Mouse (Mus musculus) liver, adult (tissue): Measurements from ENCODE around the gene Rsph10b.

Experiments used
- GATA4 ChIP-seq: IDR thresholded peaks from 2 replicates; pipeline ENCODE4 v1.6.1; 2014; ENCODE audit warnings: mild to moderate bottlenecking, low read length; ENCODE audit not compliant: insufficient replicate concordance

Gene Rsph10b

DNA sequence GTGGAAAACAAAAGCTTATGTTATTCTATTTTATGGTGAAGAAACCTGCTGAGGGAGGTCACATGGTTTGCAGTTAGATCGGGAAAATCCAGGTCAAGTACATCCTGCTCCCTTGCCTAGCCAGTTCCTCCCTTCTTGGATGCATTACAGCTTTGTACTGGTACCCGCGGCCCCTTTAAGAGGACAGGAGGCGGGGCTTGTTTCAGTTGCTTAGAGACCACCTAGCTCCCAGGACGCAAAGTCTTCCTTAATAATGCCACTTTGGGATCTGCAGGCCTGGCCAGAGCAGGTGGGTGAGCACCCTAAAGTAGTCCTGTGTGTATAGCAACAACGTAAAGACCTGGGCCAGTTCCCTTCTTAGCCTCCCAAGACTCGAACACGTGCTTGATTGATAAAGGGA lies at the start of gene Rsph10b:
Gene Rsph10b (plus strand): TSS at position 205 of the 400 bp plus-strand sequence.
- no peak for TF ChIP-seq GATA4

DNA sequence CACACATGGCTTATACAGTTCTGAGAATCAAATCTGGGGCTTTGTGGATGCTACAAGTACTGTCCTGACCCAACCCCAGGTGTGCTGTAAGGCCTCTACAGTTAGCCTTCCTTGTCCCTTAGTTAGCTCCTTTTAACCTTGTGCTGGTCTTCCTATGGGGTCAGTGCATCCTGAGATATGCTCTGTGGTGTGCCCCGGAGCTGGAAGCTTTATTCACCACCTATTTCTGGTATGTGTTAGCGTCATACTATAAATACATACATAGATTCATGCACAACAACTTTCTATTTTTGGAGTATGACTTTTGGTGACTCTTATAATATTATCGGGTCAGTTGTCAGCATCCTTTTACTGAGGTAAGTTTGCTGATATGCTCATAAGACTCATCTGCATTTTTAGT lies 47.6 kb upstream of the Rsph10b start:
- no peak for TF ChIP-seq GATA4

- TF ChIP-seq GATA4 = no peak
Measured at GRCm38 (mm10) chr5:143890741-143891140, 42.1 kb upstream of the Rsph10b start.

GRCm38 (mm10) chr5:143892255-143892886 lies 40.5 kb upstream of the Rsph10b start:
- TF ChIP-seq GATA4 = no peak

- TF ChIP-seq GATA4 = no peak
Measured at GRCm38 (mm10) chr5:143893396-143893795, 39.4 kb upstream of the Rsph10b start.

GRCm38 (mm10) chr5:143897635-143898330 lies 35.1 kb upstream of the Rsph10b start, which contains the start of gene Ankrd61:
TSS of gene Ankrd61 (minus strand) at chr5:143897685.
- no peak for TF ChIP-seq GATA4

- no peak for TF ChIP-seq GATA4
Measured at GRCm38 (mm10) chr5:143902111-143902510, 30.7 kb upstream of the Rsph10b start.

GRCm38 (mm10) chr5:143903813-143904212 lies 29.0 kb upstream of the Rsph10b start:
- TF ChIP-seq GATA4 = no peak

GRCm38 (mm10) chr5:143906429-143906828 lies 26.4 kb upstream of the Rsph10b start:
- no peak for TF ChIP-seq GATA4

DNA sequence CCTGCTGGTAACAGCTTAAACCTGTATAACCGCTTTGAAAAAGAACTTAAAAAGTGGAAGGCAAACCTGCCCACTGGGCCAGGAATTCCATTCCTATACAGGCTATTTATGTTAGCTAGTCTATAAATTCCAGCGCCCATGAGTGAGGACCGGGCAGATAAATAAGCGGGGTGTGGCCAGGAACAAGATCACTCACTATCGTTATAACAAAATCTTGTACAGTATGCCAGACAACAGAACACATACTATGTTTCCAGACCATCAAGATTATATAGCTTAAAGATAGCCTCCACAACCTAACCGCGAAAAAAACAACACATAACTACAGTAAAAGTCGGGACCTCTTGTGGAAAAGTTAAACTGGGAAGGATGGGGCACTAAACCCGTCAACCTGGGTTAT lies 23.9 kb upstream of the Rsph10b start:
- TF ChIP-seq GATA4 = no peak

DNA sequence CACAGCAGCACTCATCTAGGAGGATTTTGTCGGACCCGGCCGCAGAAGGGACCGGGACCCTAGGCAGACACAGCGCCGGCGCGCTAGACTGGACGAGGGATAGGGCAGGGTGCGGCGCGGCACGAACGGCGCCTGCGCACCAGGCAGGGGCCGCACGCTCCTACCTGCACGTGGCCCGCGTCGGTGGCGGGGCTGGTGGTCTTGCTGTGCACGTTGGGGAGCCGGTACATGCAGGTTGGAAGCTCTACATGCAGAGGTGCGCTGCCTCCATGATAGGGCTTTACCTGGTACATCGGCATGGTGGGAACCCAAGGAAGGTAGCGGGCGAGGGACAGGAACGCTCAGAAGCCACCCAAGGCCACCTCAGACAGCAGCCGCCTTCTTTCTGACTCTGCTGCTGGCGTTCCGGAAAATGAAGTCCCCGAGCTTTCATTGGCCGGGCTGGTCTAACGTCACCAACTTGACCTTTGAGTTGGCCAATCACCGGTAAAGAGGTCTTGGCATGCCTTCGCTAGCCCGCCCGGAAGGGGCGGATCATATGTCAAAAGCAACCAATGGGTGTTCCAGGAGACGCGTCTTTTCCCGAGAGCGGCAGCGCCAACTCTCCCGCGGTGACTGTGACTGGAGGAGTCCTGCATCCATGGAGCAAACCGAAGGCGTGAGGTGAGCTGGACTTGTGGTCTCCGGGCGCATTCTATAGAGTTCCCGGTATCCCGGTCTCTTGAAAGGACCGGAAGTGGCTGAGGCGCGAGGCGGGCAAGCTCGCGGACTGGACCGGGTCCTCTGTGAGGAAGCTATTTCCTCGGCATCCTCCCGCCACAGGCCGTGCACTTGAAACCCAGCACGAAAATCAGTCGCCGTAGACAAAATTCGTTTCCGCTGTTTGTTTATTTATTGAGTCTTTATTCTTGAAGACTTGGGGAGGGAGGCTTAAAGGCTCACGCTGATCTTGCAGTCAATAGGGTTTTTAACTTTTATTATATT lies 23.1 kb upstream of the Rsph10b start, which contains the start of the genes Aimp2 and Pms2:
Gene Aimp2 (minus strand): TSS at position 431 of the 984 bp plus-strand sequence.
Gene Pms2 (plus strand): TSS at position 548 of the 984 bp plus-strand sequence.
- no peak for TF ChIP-seq GATA4

DNA sequence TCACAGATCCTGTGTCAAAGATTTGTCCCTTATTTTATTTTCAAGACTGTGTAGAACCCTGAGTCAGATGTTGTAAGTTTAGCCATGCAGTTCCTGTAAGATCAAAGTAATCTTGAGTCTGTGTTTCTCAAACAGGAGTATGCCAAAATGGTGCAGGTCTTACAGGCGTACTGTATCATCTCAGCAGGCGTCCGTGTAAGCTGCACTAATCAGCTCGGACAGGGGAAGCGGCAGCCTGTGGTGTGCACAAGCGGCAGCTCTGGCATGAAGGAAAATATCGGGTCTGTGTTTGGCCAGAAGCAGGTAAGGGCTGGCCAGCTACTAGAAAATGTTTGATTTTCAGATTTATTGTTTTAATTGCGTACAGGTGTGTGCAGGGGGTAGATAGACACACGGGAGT lies 16.6 kb upstream of the Rsph10b start:
- no peak for TF ChIP-seq GATA4

- TF ChIP-seq GATA4 = no peak
Measured at GRCm38 (mm10) chr5:143917418-143917817, 15.4 kb upstream of the Rsph10b start.

GRCm38 (mm10) chr5:143918120-143918519 lies 14.7 kb upstream of the Rsph10b start:
- TF ChIP-seq GATA4 = no peak

GRCm38 (mm10) chr5:143924781-143925452 lies 7.9 kb upstream of the Rsph10b start:
- no peak for TF ChIP-seq GATA4
